Mouse (Mus musculus): ENCODE measurements around the gene Batf3.

GRCm38 (mm10) chr1:191125811-191126638 is 28.4 kb downstream of the Batf3 start:
- TF ChIP-seq CTCF (IDR thresholded peaks at IDR 0.05; ENCODE audit: borderline replicate concordance, control insufficient read depth, extremely low read depth, insufficient read depth, low read length, poor library complexity) (peak; percentile 85; the same call in 1 of the 2 replicates), POLR2A (IDR thresholded peaks at IDR 0.05; ENCODE audit: control insufficient read depth, extremely low read depth, insufficient read depth, low read length, poor library complexity) (no peak)

Measured in thymus, adult 2 months (tissue).